Mouse (Mus musculus) cortical plate, adult 2 months (tissue): ENCODE data around the gene Ovch2.

Experiments used
- CTCF ChIP-seq: fragments of 200-500 bp; IDR thresholded peaks from 2 replicates; pipeline ENCODE4 v1.5.1; 2011; ENCODE audit warnings: mild to moderate bottlenecking, control low read depth, low read length; ENCODE audit not compliant: insufficient read depth; ENCODE audit errors: extremely low read depth
- POLR2A ChIP-seq: fragments of 200-500 bp; IDR thresholded peaks from 2 replicates; pipeline ENCODE4 v1.6.1; 2011; ENCODE audit warnings: mild to moderate bottlenecking, low read length, control low read depth; ENCODE audit not compliant: insufficient read depth; ENCODE audit errors: extremely low read depth

- TF ChIP-seq CTCF (peak; percentile 60; the same call in 1 of the 2 replicates), POLR2A (no peak)
These were observed 51.7 kb downstream of the Ovch2 start for GRCm38 (mm10) chr7:107749270-107749669.
